Mouse (Mus musculus) megakaryocyte progenitor cell, adult 5-6 weeks (primary cell): ENCODE data around the gene Idh2. TPM values are rescaled to one million over a fixed set of nuclear protein-coding genes. Genes with fewer than 3 reads are reported as not detected.
A peak's percentile ranks its signal among the peaks of the same experiment; 100 is the strongest.

Experiments used
- ATAC-seq: replicated peaks from 2 replicates; pipeline ENCODE4 v1.8.0; 2016; ENCODE audit warnings: mild to moderate bottlenecking, moderate TSS enrichment, inconsistent platforms; ENCODE audit not compliant: poor library complexity
- total RNA-seq, 2 experiments: library from RNA; stranded (forward) in 1 of 2; stranded (reverse) in 1 of 2; fragments of 157-497, 149-512 nt in 1 of 2; fragments of 200-1000 nt in 1 of 2; gene quantifications; 2 replicates each; pipeline versions ENCODE4 v1.2.3 to v1.2.4; 2015 to 2017

Gene Idh2
- total RNA-seq, 2 experiments from 2014 or later = 274 to 276 TPM

DNA sequence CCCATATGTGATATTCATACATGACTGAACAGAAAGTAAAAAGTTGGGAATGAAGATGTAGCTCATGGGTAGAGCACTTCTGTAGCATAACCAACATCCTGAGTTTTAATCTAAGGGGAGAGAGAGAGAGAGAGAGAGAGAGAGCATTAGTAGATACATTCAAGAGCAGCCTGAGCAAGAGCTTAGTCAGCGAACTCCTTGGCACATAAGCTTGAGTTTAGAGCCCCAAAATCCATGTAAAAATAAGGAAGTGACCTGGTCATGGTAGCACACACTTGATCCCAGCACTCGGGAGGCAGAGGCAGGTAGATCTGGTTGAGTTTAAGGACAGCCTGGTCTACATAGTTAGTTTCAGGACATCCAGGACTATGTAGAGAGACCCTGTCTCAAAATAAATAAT lies 8.5 kb upstream of the Idh2 start:
- peak; percentile 35; the same call in 1 of the 2 replicates for ATAC-seq

- peak; percentile 83 for ATAC-seq
Measured at GRCm38 (mm10) chr7:80123115-80123514, 7.9 kb upstream of the Idh2 start.

- no peak for ATAC-seq
Measured at GRCm38 (mm10) chr7:80121083-80121482, 5.9 kb upstream of the Idh2 start.

- ATAC-seq = no peak
Measured at GRCm38 (mm10) chr7:80119198-80119597, 4.0 kb upstream of the Idh2 start.

DNA sequence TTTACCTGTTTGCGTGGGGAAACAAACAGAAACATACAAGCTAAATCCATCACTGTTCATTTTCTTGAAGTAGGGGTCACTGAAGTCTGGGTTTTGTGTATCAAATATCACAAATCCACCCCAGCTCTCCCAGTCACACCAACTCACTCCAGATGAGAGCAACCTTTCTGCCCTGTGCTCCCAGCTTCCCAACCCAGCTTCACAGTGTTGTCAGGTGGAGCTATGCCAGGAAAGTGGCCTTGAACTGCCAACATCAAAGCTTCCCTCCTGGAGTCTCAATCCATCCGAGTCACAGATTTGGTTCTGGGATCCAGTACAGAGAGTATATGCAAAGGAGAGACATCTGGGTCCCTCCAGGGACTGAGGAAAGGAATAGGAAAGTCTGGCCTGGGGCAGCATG lies 966 bp upstream of the Idh2 start:
- ATAC-seq = no peak

DNA sequence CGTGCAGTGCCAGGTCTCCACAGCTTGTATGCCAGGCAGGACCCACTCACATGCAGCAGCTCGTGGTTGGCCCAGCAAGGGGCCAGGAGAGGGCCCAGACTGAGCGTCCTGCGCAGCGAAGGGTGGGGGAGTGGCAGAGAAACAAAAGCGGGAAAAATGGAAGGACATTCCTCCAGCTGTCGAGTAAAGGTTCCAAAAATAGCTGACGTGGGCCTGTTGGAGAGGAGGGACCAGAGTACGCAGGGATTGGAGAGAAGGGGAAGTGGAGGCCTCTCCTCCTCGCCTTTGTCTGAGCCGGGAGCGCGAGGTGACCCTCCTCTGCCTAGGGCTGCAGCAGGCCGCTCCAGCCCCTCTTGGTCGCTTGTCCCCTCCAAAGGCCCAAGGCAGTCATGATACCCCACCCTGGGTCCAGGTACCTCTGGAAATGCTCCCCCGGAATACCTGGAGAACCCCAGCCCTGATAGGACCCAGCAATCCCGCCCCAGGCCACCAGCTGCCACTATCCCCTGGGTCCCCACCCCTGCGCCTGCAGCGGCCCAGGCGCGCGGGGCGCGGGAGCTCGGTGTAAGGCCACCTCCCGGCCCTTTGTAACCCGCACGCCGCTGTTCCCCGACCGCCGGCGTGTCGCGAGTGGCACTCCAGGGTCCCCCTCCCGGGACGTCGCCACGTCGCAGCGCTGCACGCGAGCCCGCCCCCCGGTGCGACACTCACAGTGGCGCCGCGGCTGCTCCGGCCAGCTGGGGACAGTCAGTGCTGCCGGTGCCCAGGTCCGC lies 555 bp downstream of the Idh2 start:
- ATAC-seq = peak; percentile 37

GRCm38 (mm10) chr7:80113989-80114388 lies 1.2 kb downstream of the Idh2 start:
- ATAC-seq = no peak

GRCm38 (mm10) chr7:80111066-80112045 lies 3.8 kb downstream of the Idh2 start:
- no peak for ATAC-seq

- ATAC-seq = no peak
Measured at GRCm38 (mm10) chr7:80106441-80106840, 8.8 kb downstream of the Idh2 start.

- no peak for ATAC-seq
Measured at GRCm38 (mm10) chr7:80105637-80106390, 9.4 kb downstream of the Idh2 start.

DNA sequence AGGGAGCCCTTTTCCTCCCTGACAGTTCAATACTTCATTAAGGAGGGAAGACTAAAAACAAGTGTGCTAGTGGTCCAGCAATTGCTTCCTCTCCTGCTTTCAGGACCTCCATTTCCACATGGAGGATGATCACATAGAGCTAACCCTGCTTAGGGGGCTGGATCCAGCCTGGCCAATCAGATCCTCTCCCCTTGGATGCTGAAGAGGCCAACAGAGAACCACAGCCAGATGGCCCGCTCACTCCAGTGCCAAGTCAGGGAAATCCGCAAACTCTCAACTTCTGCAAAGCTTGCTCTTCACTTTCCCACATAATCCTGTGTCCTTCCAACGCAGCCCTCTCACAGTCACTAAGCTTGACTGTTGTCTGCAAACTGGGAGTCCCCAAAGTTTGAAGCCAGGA lies 11.9 kb downstream of the Idh2 start:
- ATAC-seq = no peak

DNA sequence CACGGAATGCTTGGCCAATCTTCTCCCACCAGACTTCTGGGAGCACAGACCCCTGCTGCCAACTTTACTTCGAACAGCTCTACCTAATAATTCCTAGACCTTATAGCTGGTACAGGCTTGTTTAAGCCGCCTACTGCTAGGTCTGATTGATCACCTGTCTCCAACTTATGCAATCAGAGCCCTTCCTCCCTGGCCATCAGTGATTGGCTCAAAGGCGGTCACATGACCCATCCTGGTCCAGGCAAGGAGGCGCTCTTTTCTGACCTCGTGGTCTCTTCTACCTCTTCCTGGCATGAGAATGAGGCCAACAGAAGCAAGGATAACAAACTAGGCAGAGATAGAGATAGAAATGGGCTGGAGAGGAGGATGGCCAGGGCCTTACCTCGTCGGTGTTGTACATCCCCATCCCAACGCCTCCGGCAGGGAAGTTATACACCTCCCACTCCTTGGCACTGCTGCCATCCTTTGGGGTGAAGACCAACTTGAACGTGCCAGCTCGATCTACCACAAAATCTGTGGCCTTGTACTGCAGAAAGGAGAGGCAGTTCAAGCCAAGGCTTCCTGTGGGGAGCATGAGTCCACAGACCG lies 16.7 kb downstream of the Idh2 start:
- no peak for ATAC-seq

- ATAC-seq = no peak
Measured at GRCm38 (mm10) chr7:80095598-80096309, 19.4 kb downstream of the Idh2 start.

- no peak for ATAC-seq
Measured at GRCm38 (mm10) chr7:80094481-80094880, 20.7 kb downstream of the Idh2 start.

DNA sequence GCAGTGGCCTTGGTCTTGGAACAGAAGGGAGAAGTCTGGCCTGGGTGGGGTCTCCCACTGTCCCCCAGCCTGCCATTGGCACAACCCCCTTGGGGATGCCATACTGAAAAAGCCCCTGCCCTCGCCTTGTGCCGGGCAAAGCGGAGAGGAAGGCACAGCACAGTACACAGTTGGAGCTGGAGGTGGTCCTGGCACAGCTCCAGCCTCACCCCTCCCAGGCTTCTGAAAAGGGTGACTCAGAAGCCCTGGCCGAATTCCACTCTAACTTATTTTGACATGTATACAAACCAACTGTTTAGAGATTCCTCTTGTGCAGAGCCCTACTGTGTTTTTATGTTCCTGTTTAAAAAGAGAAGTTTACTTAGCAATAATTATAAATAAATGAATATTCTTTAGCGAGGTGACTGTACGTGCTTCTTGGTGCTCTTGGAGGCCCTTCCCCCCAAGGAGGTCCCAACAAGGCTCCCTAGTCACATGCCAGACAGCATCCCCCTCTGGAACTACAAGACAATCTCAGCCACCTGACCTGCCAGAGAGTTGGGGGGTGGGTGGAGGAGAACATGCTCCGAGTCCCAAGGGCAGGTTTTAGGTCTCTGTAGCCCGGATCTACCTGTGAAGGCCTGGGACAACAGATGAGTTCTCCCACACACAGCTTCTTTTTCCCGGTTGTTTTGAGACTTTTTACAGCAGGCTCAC lies 22.7 kb downstream of the Idh2 start:
- no peak for ATAC-seq

DNA sequence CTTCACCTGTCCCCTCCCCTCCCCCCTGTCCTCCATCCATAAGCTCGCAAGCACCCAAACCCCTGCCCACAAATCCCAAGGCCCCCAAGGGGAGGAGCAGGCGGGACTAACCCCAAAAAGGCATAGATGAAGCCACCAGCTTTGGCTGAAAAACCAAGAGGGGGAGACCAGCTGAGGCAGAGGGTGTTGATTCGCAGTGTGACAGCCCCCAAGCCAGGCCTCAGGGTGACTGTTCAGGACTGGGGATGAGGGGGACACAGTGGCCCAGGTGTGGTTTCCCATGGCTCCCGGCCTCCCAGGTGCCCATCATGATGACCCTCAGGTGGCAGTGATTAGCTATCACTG lies 23.4 kb downstream of the Idh2 start:
- ATAC-seq = no peak

- ATAC-seq = no peak
Measured at GRCm38 (mm10) chr7:80091004-80091865, 24.0 kb downstream of the Idh2 start.

- ATAC-seq = no peak
Measured at GRCm38 (mm10) chr7:80090191-80091003, 24.8 kb downstream of the Idh2 start.
